Mouse (Mus musculus) heart, adult 8-10 months (tissue): ENCODE measurements around the gene Ric1. TPM values are rescaled to one million over a fixed set of nuclear protein-coding genes. Genes with fewer than 3 reads are reported as not detected.
A peak's percentile ranks its signal among the peaks of the same experiment; 100 is the strongest.

Experiments
- DNase-seq: peaks from one replicate; pipeline ENCODE4 v3.0.0; 2022; ENCODE audit warnings: low spot score
- total RNA-seq, 4 experiments: library from RNA; stranded (reverse); gene quantifications; 2 replicates each; pipeline ENCODE4 v1.2.4; 2022

Ric1 gene
- 10 to 100 TPM; 17.2 to 19.8 (median 18.8) TPM for total RNA-seq

- DNase-seq, result peak; percentile 87
These were observed at the start of gene Ric1 for GRCm38 (mm10) chr19:29521637-29522435. Gene Ric1 (plus strand): TSS chr19:29522282.

- no peak for DNase-seq
These were observed 49.7 kb upstream of the Ric1 start for GRCm38 (mm10) chr19:29472424-29472823.

GRCm38 (mm10) chr19:29472946-29473345, 49.1 kb upstream of the Ric1 start:
- no peak for DNase-seq

GRCm38 (mm10) chr19:29474803-29475202, 47.3 kb upstream of the Ric1 start:
- DNase-seq, result no peak

DNA sequence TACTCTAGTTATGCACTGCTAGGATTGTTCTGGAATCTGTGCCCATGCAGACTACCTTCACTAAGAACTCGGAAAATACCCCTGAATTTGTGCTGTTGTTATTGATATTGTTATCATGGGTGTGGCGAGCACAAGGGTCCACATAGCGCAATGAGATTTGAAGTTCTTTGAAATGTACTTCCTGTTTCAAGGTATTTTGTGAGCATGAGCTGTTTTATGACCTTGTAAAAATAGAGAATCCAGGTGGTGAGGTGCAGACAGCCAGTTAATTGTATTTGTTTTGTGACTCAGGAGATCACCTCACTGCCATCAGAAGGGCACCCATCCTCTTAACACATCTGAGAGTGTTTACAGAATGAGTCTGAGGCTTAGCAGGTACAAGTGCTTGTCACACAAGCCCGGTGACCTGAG, 46.9 kb upstream of the Ric1 start:
- no peak for DNase-seq

- DNase-seq, result no peak
These were observed 43.5 kb upstream of the Ric1 start for GRCm38 (mm10) chr19:29478598-29478997.

DNA sequence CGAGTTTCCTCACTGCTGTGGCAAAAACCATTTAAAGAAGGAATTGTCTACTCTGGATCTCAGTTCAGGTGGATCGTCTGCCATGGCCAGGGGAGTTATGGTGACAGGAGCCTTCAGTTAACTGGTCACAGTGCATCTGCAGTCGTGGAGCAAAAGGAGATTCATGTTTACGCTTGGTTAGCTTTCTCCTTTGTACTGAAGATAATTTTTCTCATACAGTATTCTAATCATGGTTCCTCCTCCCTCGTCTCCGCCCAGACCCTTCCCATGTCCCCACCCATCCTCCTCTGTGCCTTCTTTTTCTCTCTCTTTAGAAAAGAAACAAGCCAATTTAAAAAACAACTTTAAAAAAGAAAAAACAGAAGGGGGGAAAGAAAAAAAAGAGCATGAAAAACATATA, 40.5 kb upstream of the Ric1 start:
- DNase-seq, result no peak

- DNase-seq, result no peak
These were observed 39.9 kb upstream of the Ric1 start for GRCm38 (mm10) chr19:29482148-29482547.

DNA sequence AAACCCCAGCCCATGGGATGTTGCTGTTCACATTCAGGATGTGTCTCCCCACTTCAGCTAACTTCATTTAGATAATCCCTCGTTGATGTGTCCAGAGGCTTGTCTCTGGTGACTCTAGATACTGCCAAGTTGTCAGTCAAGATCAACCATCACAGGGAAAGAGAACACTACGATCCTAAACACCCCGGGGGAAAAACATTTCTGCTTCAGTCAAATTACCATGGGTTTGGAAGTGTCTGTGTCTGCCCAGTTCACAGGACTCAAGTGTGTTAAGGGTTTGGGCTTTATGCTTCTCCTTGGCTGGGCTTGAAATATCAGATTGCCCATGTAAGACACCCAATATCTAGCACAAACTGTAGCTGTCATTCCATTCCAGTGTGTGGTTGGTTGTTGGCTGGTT, 39.4 kb upstream of the Ric1 start:
- no peak for DNase-seq

DNA sequence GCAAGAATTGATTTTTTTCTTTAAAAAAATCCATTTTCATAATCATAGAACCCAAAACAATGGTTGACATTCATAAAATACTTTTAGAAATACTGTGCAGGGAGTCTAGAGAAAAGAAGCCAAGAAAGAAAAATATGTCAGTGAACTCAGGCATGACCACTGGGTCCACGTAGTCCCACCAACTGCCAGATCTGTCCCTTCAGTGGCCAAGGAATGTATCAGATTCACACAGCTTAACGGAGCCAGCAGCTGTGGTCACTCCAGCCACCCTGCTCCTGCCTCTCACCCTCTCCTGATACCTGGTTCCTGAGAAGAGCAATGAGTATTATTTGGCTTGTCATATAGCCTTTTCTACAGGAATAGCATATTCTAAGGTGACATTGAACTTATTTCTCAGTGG, 38.7 kb upstream of the Ric1 start:
- DNase-seq, result no peak

DNA sequence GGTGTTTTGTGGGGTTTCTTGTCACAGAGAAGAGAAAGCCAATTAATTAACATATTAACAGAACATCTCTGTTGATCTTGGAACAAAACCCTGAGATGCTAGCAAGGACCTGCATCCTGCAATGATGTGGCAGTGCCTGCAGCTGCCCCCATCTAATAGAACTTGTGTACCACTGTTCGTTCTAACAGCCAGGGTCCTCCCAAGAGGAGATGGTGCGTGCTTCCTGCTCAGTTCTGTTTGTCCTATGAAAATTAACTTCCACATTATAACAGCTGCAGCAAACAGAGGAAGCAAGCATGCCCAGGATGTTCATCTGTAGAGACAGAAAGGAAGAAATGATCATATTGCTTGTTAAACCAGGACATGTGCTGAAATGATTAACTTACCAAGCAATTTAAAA, 37.5 kb upstream of the Ric1 start:
- DNase-seq, result peak; percentile 44

DNA sequence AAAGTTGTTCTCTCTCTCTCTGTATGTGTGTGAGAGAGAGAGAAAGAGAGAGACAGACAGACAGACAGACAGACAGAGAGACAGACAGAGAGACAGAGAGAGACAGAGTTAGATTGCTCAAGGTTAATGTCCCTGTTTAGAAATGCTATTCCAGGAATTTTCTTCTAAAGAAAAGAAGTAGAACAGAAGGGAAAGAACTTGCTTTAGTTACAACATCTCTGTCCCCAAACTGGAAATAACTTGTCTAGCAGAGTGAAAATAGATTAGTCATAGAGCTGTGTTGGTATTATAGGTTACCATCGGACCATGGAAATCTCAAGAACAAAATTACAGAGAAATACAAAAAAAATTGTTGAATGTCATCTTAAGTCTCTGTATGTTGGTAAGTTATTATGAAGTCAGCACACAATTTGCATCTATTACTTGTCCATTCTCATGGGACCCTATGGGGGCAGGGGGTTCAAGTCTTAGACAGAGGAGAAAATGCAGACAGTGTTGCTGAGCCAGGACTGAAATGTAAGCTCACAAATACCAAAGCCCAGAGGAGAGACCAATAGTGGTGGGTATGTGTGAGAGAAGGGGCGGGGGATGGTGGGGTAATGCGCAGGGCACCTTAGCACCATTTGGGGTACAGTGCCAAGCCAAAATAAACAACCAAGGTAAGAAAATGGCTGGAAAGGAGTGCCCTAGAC, 36.7 kb upstream of the Ric1 start:
- no peak for DNase-seq

DNA sequence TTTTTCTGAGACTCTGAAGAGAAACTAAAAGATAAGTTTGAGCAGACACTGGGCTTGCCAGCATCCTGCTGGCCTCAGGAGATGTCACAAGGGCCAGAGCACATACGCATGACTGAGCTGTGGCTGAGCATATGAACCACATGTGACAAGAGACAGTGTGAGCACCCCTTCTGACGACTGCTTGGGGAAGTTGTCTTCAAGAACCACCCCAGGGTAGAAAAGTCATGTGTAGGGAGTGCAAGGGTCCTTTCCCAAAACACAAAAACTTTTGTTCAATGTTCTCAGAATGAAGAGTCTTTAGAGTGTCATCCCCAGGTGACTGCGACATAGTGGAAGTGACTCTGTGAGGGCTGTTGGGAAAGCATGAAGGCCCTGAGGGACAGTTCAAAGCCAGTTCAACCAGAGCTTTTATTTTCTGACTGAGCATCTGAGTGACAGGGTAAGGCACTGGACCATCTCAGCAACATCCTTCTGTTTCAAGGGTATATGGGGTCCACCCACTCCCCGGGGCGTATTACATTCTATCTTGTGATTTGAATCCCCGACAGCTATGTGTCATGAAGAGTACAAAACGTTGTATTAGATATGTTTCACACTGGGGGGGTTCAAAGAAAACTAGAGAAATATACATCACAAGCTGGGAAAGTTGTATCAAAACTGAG, 35.4 kb upstream of the Ric1 start:
- DNase-seq, result no peak

GRCm38 (mm10) chr19:29487326-29488072, 34.6 kb upstream of the Ric1 start:
- no peak for DNase-seq

- DNase-seq, result no peak
These were observed 34.0 kb upstream of the Ric1 start for GRCm38 (mm10) chr19:29488073-29488390.

DNA sequence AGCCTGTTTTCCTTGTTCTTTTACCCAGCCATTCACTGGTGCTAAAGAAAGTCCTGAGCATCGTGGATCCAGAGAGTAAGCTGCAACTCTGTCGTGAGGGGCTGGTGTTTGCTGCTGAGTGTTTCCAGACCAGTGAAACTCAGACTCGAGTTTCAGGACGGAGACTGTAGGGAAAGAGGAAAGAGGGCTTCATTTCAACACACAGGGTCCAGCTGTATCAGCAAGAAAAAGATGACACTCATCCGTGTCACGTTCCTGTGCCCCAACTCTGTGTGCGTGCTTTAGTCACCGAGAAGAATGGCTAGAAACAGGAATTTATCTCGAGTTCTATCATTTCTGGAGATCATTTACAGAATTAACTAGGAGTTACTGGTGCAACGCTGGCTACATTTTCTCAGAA, 33.7 kb upstream of the Ric1 start:
- no peak for DNase-seq

DNA sequence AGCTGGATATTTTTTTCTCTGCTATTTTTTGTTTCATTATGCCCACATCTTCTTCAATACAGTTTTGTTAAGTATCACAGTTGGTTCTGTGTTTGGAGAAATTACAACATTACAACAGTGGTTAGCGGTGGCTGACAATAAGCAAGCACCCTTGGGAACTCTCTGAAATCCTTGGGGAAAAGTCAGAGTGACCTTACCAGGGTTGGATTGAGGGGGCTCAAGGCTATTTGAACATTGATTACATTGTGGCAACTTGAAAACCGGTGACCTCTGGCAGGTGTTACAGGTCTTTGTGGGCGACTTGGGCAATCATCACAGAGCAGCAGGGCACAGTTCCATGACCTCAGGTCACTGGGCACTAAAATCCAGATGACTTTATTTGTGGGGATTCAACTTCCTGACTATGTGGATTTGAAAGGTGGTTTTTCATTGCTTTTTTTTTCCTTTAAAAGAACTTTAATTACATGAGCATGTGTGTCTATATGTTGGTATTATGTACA, 32.2 kb upstream of the Ric1 start:
- no peak for DNase-seq

- DNase-seq, result no peak
These were observed 30.6 kb upstream of the Ric1 start for GRCm38 (mm10) chr19:29491467-29491866.

DNA sequence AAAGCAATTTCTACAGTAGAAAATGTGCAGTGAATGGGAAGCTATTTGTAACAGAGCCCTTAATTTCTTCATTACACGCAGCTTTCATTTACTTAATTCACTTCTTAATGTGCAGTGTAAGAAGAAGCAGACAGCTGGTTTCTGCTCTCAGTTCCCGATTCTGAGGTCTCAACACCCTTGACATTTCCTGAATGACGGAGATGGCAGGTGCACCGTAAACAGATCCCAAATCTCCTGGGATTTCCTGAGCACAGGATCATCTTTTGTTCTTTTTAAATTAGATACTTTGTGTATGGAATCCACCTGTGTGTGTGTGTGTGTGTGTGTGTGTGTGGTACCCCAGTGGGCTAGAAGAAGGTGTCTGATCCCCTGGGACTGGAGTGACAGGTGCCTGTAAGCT, 27.6 kb upstream of the Ric1 start:
- DNase-seq, result no peak

DNA sequence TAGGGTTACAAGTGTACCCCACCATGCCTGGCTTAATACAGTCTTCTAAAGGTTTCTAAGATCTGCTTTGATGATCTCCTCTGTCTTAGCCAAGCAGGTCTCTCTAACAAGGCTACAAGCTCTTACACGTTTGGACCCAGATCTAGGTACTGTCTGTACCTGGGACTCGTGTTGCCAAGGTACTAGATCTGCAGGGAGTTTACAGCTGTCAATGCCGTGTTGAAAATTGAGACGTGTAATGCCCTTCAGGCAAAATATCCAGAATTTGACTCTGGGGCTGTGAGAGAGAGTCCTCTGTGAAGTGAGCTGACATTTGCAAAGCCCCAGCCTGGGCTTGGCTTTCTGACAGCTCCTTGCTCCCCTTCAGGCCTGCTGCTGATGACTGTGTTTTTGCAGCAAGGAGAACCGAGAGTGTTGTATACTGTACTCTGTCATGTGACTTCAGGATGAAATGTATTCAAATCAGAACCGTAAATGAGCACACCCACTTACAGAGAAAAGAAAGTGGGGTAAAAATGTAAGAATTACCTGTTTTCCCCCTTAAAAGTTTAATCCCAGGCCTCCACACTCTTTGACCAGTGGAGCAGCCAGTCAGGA, 26.0 kb upstream of the Ric1 start:
- DNase-seq, result no peak

- DNase-seq, result no peak
These were observed 25.1 kb upstream of the Ric1 start for GRCm38 (mm10) chr19:29496786-29497557.
